Mouse (Mus musculus): ENCODE measurements around the gene Pxdc1. TPM values are rescaled to one million over a fixed set of nuclear protein-coding genes. Genes with fewer than 3 reads are reported as not detected.
A peak's percentile ranks its signal among the peaks of the same experiment; 100 is the strongest.

Gene Pxdc1
- polyA plus RNA-seq, 1 experiment from 2014 or later: 14.6 TPM

DNA sequence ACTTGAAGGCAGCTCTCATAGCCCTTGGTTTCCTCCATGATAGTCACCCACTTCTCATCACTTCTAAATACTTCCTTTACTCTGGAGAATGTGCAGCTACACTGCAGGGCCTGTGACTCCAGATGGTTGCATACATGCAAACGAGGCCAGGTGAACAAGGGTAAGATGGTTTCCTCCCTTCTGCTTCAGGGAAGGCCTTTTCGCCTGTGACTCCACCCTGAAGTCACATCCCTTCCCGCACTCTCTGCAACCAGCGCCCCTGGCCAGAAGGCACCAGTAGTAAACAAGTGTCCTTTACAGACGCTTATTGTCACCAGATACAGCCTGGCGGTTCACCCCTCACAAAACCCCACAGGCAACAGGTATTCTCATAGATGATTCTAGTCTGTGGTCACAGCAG is 2.9 kb downstream of the Pxdc1 start:
- Histone ChIP-seq H3K36me3 (no peaks in the 10 kb centered on the region), H3K4me1 (peaks cover 71% of the 10 kb centered on the region), H3K4me2 (peak overlapping the region; percentile 95), H3K4me3 (peak overlapping the region; percentile 83), H3K9me3 (no peaks in the 10 kb centered on the region), H3K9ac (peak overlapping the region; percentile 90), H3K27me3 (replicated peaks) (peaks cover 23% of the 10 kb centered on the region; the same call in 1 of the 2 replicates), H3K27ac (replicated peaks) (peak overlapping the region; percentile 85)
- WGBS: 53% methylated on average over 6 of the region's 6 CpGs
- no peak for ATAC-seq (ENCODE audit: extremely low read depth, insufficient number of reproducible peaks, low FRiP score, low TSS enrichment)

DNA sequence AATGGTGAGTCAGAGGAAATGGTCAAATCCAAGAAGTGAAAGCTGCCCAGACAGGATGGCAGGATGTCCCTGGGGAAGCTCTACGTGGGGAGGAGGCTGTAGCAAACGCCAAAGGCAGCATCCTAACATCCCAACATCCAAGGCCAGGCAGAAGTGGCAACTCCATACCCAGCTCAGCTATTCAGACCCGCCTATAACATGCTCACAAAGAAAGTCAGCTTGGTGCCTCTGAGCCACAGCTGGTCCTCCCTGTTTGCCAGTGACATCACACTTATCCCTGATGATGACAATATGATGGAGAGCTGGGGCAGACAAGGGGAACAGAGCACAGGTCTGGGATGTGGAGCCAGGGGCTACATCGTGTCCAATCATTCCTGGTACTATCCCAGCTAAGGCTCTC is 5.5 kb downstream of the Pxdc1 start:
- no peak overlapping the region for H3K27ac ChIP-seq (replicated peaks)
- no peaks in the 10 kb centered on the region for H3K9me3 ChIP-seq
- WGBS: 48% methylated on average over 4 of the region's 4 CpGs
- ATAC-seq (ENCODE audit: extremely low read depth, insufficient number of reproducible peaks, low FRiP score, low TSS enrichment): no peak
- H3K36me3 ChIP-seq: 0 out of 2 replicates have a peak, but pooled peaks cover 4% of the 10 kb centered on the region
- H3K27me3 ChIP-seq (replicated peaks): peaks cover 23% of the 10 kb centered on the region; the same call in 1 of the 2 replicates
- no peak overlapping the region for H3K9ac ChIP-seq
- peak overlapping the region; percentile 95 for H3K4me2 ChIP-seq
- peak overlapping the region; percentile 83; the same call in 1 of the 2 replicates for H3K4me3 ChIP-seq
- peaks cover 74% of the 10 kb centered on the region for H3K4me1 ChIP-seq

DNA sequence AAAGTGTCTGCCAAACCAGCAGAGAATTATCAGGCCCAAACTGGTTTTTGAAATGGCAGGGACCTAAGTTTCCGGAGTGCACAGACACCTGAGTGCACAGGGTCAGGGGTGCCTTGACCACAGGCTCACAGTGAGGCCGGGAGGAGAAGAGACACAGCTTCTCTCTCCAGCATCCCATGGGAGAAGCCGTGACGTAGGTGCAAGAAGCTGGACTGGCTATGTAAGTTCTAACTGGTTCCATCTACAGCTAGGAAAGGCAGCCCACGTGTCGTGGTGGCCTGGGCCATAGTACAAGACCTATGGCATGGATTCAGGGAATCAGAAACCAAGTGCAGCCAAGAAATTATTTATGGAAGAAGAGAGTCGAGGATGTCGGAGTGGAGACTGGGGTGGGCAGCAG is 6.1 kb downstream of the Pxdc1 start:
- no peak for ATAC-seq (ENCODE audit: extremely low read depth, insufficient number of reproducible peaks, low FRiP score, low TSS enrichment)
- Histone ChIP-seq H3K27ac (replicated peaks) (no peak overlapping the region), H3K9ac (no peak overlapping the region), H3K36me3 (0 out of 2 replicates have a peak, but pooled peaks cover 4% of the 10 kb centered on the region), H3K27me3 (replicated peaks) (peaks cover 22% of the 10 kb centered on the region; the same call in 1 of the 2 replicates), H3K4me2 (peak overlapping the region; percentile 95), H3K9me3 (no peaks in the 10 kb centered on the region), H3K4me1 (peaks cover 74% of the 10 kb centered on the region), H3K4me3 (0 out of 2 replicates have a peak overlapping the region, but pooled peaks have one; percentile 83)
- WGBS: 67% methylated on average over 8 of the region's 8 CpGs

- no peak overlapping the region for H3K4me3 ChIP-seq
- 37% methylated on average over 7 of the region's 7 CpGs for WGBS
- ATAC-seq (ENCODE audit: extremely low read depth, insufficient number of reproducible peaks, low FRiP score, low TSS enrichment): no peak
- peaks cover 17% of the 10 kb centered on the region; the same call in 1 of the 2 replicates for H3K27me3 ChIP-seq (replicated peaks)
- H3K36me3 ChIP-seq: 0 out of 2 replicates have a peak, but pooled peaks cover 7% of the 10 kb centered on the region
- H3K9me3 ChIP-seq: no peaks in the 10 kb centered on the region
- no peak overlapping the region for H3K27ac ChIP-seq (replicated peaks)
- no peak overlapping the region for H3K9ac ChIP-seq
- H3K4me2 ChIP-seq: peak overlapping the region; percentile 95
- peaks cover 68% of the 10 kb centered on the region for H3K4me1 ChIP-seq
Measured at GRCm38 (mm10) chr13:34646240-34646750, 7.0 kb downstream of the Pxdc1 start.

- Histone ChIP-seq H3K4me1 (peaks cover 60% of the 10 kb centered on the region), H3K36me3 (0 out of 2 replicates have a peak, but pooled peaks cover 7% of the 10 kb centered on the region), H3K27ac (replicated peaks) (no peak overlapping the region), H3K4me2 (no peak overlapping the region), H3K9me3 (no peaks in the 10 kb centered on the region), H3K9ac (no peak overlapping the region), H3K27me3 (replicated peaks) (peaks cover 12% of the 10 kb centered on the region; the same call in 1 of the 2 replicates), H3K4me3 (no peak overlapping the region)
- 71% methylated on average over 5 of the region's 5 CpGs for WGBS
- no peak for ATAC-seq (ENCODE audit: extremely low read depth, insufficient number of reproducible peaks, low FRiP score, low TSS enrichment)
Measured at GRCm38 (mm10) chr13:34645519-34645918, 7.8 kb downstream of the Pxdc1 start.

DNA sequence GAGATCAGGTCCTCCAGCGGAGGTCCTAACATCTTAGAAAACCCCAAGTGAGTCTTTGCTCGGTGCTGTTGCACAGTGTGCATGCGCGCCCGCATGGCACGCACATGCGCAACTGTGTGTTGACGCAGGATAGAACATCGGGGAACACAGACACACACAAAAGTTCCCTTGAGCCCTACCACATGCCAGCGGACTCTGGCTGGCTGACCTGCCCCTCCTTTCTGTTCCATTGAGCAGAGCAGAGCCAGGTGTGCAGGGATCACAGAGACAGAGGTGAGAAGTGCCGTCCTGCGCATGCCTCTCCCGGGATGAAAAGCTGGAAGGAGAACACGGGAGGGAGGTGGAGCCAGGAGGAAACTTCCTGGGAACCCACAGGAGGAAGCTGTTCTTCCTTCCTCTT is 8.9 kb downstream of the Pxdc1 start:
- Histone ChIP-seq H3K27me3 (replicated peaks) (peaks cover 3% of the 10 kb centered on the region; the same call in 1 of the 2 replicates), H3K4me3 (no peak overlapping the region), H3K9ac (0 out of 2 replicates have a peak overlapping the region, but pooled peaks have one; percentile 28), H3K4me1 (peaks cover 49% of the 10 kb centered on the region), H3K36me3 (0 out of 2 replicates have a peak, but pooled peaks cover 8% of the 10 kb centered on the region), H3K4me2 (no peak overlapping the region), H3K9me3 (no peaks in the 10 kb centered on the region), H3K27ac (replicated peaks) (no peak overlapping the region; the same call in 1 of the 2 replicates)
- ATAC-seq (ENCODE audit: extremely low read depth, insufficient number of reproducible peaks, low FRiP score, low TSS enrichment): no peak
- 74% methylated on average over 14 of the region's 14 CpGs for WGBS

DNA sequence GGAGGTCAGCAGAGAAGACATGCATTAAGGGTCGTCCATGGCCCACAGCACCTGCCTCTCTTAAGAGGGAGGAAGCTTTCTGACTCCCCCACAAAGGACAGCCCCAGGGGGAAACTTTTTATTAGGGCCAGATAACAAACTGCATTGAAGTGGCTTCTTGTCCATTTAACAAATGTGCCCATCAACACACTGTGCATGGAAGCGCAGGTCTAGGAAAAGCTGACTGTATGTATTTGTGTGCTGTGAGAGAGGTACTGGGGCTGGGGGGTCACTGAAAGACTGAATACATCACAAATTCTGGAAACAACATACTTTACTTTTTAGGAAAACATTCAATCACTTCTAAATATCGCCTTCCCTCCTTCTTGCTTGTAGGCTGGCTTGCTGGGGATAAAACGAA is 9.4 kb downstream of the Pxdc1 start:
- no peak for ATAC-seq (ENCODE audit: extremely low read depth, insufficient number of reproducible peaks, low FRiP score, low TSS enrichment)
- 72% methylated on average over 4 of the region's 4 CpGs for WGBS
- H3K27me3 ChIP-seq (replicated peaks): peaks cover 3% of the 10 kb centered on the region; the same call in 1 of the 2 replicates

DNA sequence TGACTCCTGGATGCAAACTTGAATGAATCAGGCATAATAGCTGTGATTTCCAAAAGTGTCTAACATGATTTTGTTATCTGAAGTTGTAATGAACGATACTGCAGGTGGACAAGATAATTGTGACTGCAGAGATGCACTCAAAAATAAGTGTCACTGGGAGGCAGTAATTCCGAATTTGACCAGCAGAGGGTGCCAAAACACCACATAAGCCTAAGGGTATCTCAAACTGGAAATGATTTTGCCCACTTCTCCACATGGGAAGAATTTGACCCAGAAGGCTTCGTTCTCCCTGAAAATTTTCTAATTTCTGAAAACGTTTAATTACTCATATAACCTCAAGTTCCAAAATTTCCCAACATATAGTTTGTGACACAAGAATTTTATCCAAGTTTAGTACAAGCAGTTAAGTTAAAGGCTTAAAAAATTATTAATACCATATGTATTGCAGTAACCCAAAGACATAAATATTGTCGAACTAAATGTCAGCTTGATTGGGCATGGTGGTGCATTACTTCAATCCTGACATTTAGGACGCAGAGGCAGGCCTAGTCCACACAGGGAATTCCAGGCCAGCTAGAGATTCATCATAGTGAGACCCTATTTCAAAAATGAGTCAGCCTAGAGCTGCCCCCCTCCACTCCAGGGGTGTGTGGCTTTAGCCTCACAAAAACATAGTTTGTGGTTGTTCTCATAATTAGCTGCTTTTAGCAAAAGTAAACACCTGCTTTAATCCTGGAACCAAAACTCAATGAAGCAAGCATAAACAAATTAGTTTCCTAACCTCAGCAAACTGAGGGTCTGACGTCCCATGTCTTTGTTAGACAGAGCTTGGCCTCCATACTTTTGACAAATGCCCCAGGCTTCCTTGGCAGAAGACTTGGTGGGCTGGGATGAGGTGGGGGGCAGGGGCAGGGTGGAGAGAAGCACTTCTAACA is 10.1 kb downstream of the Pxdc1 start:
- WGBS: 28% methylated on average over 7 of the region's 7 CpGs

More for the DNA sequence above, 9.4 kb downstream of the Pxdc1 start:
- no peaks in the 10 kb centered on the region for H3K9me3 ChIP-seq
- no peak overlapping the region for H3K4me2 ChIP-seq
- 0 out of 2 replicates have a peak overlapping the region, but pooled peaks have one; percentile 28 for H3K9ac ChIP-seq
- peaks cover 44% of the 10 kb centered on the region for H3K4me1 ChIP-seq
- peaks cover 12% of the 10 kb centered on the region for H3K36me3 ChIP-seq
- H3K4me3 ChIP-seq: no peak overlapping the region
- no peak overlapping the region for H3K27ac ChIP-seq (replicated peaks)

GRCm38 (mm10) chr13:34641066-34641465 is 12.2 kb downstream of the Pxdc1 start:
- H3K4me2 ChIP-seq: no peak overlapping the region
- H3K9me3 ChIP-seq: no peaks in the 10 kb centered on the region
- no peak overlapping the region for H3K9ac ChIP-seq
- no peak overlapping the region for H3K4me3 ChIP-seq
- H3K27me3 ChIP-seq (replicated peaks): peaks cover 3% of the 10 kb centered on the region; the same call in 1 of the 2 replicates
- H3K27ac ChIP-seq (replicated peaks): no peak overlapping the region
- peaks cover 40% of the 10 kb centered on the region for H3K36me3 ChIP-seq
- H3K4me1 ChIP-seq: peaks cover 19% of the 10 kb centered on the region
- 50% methylated on average over 2 of the region's 2 CpGs for WGBS
- no peak for ATAC-seq (ENCODE audit: extremely low read depth, insufficient number of reproducible peaks, low FRiP score, low TSS enrichment)

More for the DNA sequence above, 10.1 kb downstream of the Pxdc1 start:
- H3K9me3 ChIP-seq: no peaks in the 10 kb centered on the region
- no peak overlapping the region for H3K4me2 ChIP-seq
- no peak for ATAC-seq (ENCODE audit: extremely low read depth, insufficient number of reproducible peaks, low FRiP score, low TSS enrichment)
- no peak overlapping the region for H3K27ac ChIP-seq (replicated peaks)
- peaks cover 19% of the 10 kb centered on the region for H3K36me3 ChIP-seq
- H3K4me1 ChIP-seq: peaks cover 38% of the 10 kb centered on the region
- H3K27me3 ChIP-seq (replicated peaks): peaks cover 3% of the 10 kb centered on the region; the same call in 1 of the 2 replicates
- no peak overlapping the region for H3K4me3 ChIP-seq
- no peak overlapping the region for H3K9ac ChIP-seq

DNA sequence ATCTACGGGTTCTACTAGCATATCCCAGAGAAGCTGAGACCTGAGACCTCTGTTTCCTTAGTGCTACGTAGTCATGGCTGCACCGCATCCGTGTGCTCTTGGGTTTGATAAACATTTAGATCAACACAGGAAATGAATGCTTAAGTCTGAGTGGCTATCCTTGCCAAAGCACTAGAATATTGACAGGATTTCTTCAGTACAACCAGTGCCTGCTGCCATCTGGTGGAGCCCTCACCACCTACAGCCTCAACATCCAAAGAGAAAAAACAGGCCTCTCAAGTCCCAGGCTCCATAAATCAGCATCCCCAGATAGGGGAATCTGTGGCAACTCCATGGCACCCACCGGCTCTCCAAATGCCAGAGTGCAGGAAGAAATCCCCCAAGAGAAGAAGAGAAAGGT is 17.3 kb downstream of the Pxdc1 start:
- Histone ChIP-seq H3K4me2 (no peak overlapping the region), H3K4me1 (peaks cover 3% of the 10 kb centered on the region; the same call in 1 of the 2 replicates), H3K27ac (replicated peaks) (no peak overlapping the region), H3K27me3 (replicated peaks) (no peaks in the 10 kb centered on the region), H3K9me3 (no peaks in the 10 kb centered on the region), H3K4me3 (no peak overlapping the region), H3K36me3 (peaks cover 66% of the 10 kb centered on the region), H3K9ac (no peak overlapping the region)
- ATAC-seq (ENCODE audit: extremely low read depth, insufficient number of reproducible peaks, low FRiP score, low TSS enrichment): no peak
- 31% methylated on average over 5 of the region's 5 CpGs for WGBS

DNA sequence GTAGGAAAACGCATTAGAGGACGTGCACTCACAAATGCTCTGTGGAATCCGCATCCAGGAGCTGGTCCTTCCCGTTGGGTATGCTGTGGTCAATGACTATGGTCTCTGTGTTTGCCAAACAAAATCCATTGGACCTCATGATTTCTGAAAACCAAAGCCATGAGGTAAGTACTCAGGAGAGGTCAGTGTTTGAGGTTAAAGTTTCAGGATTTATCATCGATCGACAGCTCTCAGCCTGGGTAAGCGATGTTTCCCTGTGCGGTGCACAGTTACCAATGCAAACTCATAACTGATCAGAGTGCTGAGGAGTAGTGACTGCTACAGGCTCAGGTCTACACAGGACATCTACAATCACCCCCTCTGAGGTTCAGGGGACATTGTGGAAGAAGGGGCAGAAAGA is 23.0 kb downstream of the Pxdc1 start:
- WGBS: 92% methylated on average over 8 of the region's 8 CpGs
- no peak overlapping the region for H3K4me2 ChIP-seq
- no peaks in the 10 kb centered on the region for H3K4me1 ChIP-seq
- no peak overlapping the region for H3K27ac ChIP-seq (replicated peaks)
- H3K9me3 ChIP-seq: no peaks in the 10 kb centered on the region
- no peak for ATAC-seq (ENCODE audit: extremely low read depth, insufficient number of reproducible peaks, low FRiP score, low TSS enrichment)
- no peak overlapping the region for H3K4me3 ChIP-seq
- peaks cover 69% of the 10 kb centered on the region for H3K36me3 ChIP-seq
- no peaks in the 10 kb centered on the region for H3K27me3 ChIP-seq (replicated peaks)
- H3K9ac ChIP-seq: no peak overlapping the region

All from heart, embryonic 13.5 days (tissue).